23 mouse cellular contexts compared by ENCODE assay signal in genomic region chr9:14367850-14368249, GRCm38 (mm10). TPM values are rescaled to one million over a fixed set of nuclear protein-coding genes. Genes with fewer than 3 reads are reported as not detected.
DNase-seq lines count a peak whose midpoint lies in the region; ATAC-seq and TF ChIP-seq lines count a peak whose summit lies in the region.
"Had no signal": no experiment of that assay in that cellular context is flagged by ENCODE, and none has a peak within 500 bp of the region (broad histone marks: within the 10 kb centered on the region; RNA-seq: fewer than 3 reads in every experiment).

No protein-coding gene starts in this region.

- H3K4me2 ChIP-seq in liver, postnatal 0 days (ENCODE audit: low read depth, low read length) = no peak overlapping the region
- peak overlapping the region; percentile 20; the same call in 1 of the 2 replicates for H3K4me2 ChIP-seq in liver, embryonic 12.5 days
- H3K4me2 ChIP-seq: embryonic facial prominence, embryonic 12.5 days; forebrain, embryonic 13.5 days; hindbrain, embryonic 15.5 days; midbrain, embryonic 12.5 days; neural tube, embryonic 15.5 days had no signal

- DNase-seq in liver (peak; percentile 44), adipocyte (ENCODE audit: low spot score) (no peak)
- DNase-seq in liver, postnatal 0 days = no peak
- DNase-seq in layer of hippocampus, postnatal 25 days (ENCODE audit: extremely low spot score in 1 of 2, low spot score in 1 of 2) = no peak
- no peak for DNase-seq in urinary bladder, adult 2 months (ENCODE audit: low spot score)
- DNase-seq: adrenal gland, postnatal 14 days; cerebellum, adult 11 months; cerebellum, postnatal 25 days; gastrocnemius, postnatal 36 days; kidney, adult 11 months; layer of hippocampus, adult 9-11 months; thymus, adult 2 months had no signal

- H3K9me3 ChIP-seq in liver, postnatal 0 days (ENCODE audit: low read length) = peaks cover 6% of the 10 kb centered on the region; the same call in 1 of the 2 replicates
- peaks cover 8% of the 10 kb centered on the region for H3K9me3 ChIP-seq in liver, embryonic 12.5 days (replicated peaks)
- H3K9me3 ChIP-seq: embryonic facial prominence, embryonic 12.5 days; forebrain, embryonic 13.5 days; hindbrain, embryonic 15.5 days; limb, embryonic 10.5 days; neural tube, embryonic 15.5 days had no signal

- H3K9ac ChIP-seq in liver, postnatal 0 days (replicated peaks) = no peak overlapping the region
- H3K9ac ChIP-seq in liver, embryonic 12.5 days = peak overlapping the region; percentile 22; the same call in 1 of the 2 replicates
- H3K9ac ChIP-seq: embryonic facial prominence, embryonic 12.5 days; forebrain, embryonic 13.5 days; hindbrain, embryonic 15.5 days; midbrain, embryonic 12.5 days; neural tube, embryonic 15.5 days had no signal

- H3K4me1 ChIP-seq in liver, postnatal 0 days (ENCODE audit: insufficient read depth) = peaks cover 52% of the 10 kb centered on the region
- H3K4me1 ChIP-seq in liver, embryonic 12.5 days = peaks cover 98% of the 10 kb centered on the region
- H3K4me1 ChIP-seq: forebrain, embryonic 13.5 days; hindbrain, embryonic 15.5 days; limb, embryonic 10.5 days; midbrain, embryonic 12.5 days; neural tube, embryonic 15.5 days had no signal

- TF ChIP-seq CTCF in liver, postnatal 0 days (IDR thresholded peaks at IDR 0.05; ENCODE audit: low read depth) = no peak

- no peak for TF ChIP-seq EP300 in liver, postnatal 0 days (IDR thresholded peaks at IDR 0.05; ENCODE audit: low read depth)

- no peaks in the 10 kb centered on the region for H3K27me3 ChIP-seq in liver, postnatal 0 days (ENCODE audit: insufficient read depth, low read length)
- H3K27me3 ChIP-seq in liver, embryonic 12.5 days (replicated peaks) = no peaks in the 10 kb centered on the region
- H3K27me3 ChIP-seq: embryonic facial prominence, embryonic 12.5 days; forebrain, embryonic 13.5 days; hindbrain, embryonic 15.5 days; midbrain, embryonic 12.5 days; neural tube, embryonic 15.5 days; Patski had no signal

- H3K27ac ChIP-seq in liver, postnatal 0 days (ENCODE audit: low read depth) = no peak overlapping the region; the same call in 1 of the 2 replicates
- H3K27ac ChIP-seq in liver, embryonic 12.5 days = peak overlapping the region; percentile 97
- H3K27ac ChIP-seq: embryonic facial prominence, embryonic 12.5 days; forebrain, embryonic 13.5 days; hindbrain, embryonic 15.5 days; limb, embryonic 10.5 days; midbrain, embryonic 12.5 days; neural tube, embryonic 15.5 days had no signal

- H3K4me3 ChIP-seq in liver, postnatal 0 days (ENCODE audit: low read depth, low read length) = no peak overlapping the region
- H3K4me3 ChIP-seq in liver, embryonic 12.5 days = no peak overlapping the region
- H3K4me3 ChIP-seq: embryonic facial prominence, embryonic 12.5 days; forebrain, embryonic 13.5 days; hindbrain, embryonic 15.5 days; limb, embryonic 10.5 days; midbrain, embryonic 12.5 days; neural tube, embryonic 15.5 days had no signal

- no peak for ATAC-seq in liver, postnatal 0 days
- peak; percentile 51 for ATAC-seq in activated CD4-positive, CD25-positive, alpha-beta regulatory T cell, adult 4 months
- no peak for ATAC-seq in liver, embryonic 12.5 days
- peak; percentile 24 for ATAC-seq in megakaryocyte-erythroid progenitor cell, adult 5-6 weeks (replicated peaks; ENCODE audit: low FRiP score, low TSS enrichment, poor library complexity, severe bottlenecking)
- ATAC-seq: forebrain, embryonic 13.5 days; lung, postnatal 0 days; Patski had no signal

- H3K36me3 ChIP-seq in liver, postnatal 0 days (replicated peaks; ENCODE audit: insufficient read depth, low read length) = no peaks in the 10 kb centered on the region; the same call in none of the 2 replicates
- peaks cover 48% of the 10 kb centered on the region for H3K36me3 ChIP-seq in liver, embryonic 12.5 days
- H3K36me3 ChIP-seq: embryonic facial prominence, embryonic 12.5 days; limb, embryonic 10.5 days; midbrain, embryonic 12.5 days had no signal

- 77% methylated on average over 4 of the region's 4 CpGs for WGBS in liver, postnatal 0 days (ENCODE audit: insufficient replicate concordance)
- WGBS in liver, embryonic 12.5 days (ENCODE audit: insufficient replicate concordance) = 74% methylated on average over 4 of the region's 4 CpGs

RNA-seq across cellular contexts. Expression of gene Endod1, which starts 13.5 kb away (rescaled TPM):
- polyA plus RNA-seq in liver, postnatal 0 days (2015; fragmentation: Nextera tagmentation; extraction: Ambion mirVana) = 11.6 and 12.4 TPM in 2 replicates
- 10 to 100 TPM; 33.4 to 39.9 TPM for polyA plus RNA-seq in activated CD4-positive, CD25-positive, alpha-beta regulatory T cell, adult 4 months (2017; shearing (Covaris generic))
- 36.8 and 40.3 TPM in 2 replicates for polyA plus RNA-seq in liver, embryonic 12.5 days (2016; fragmentation: Nextera tagmentation; extraction: Ambion mirVana)
- 28.0 and 34.4 TPM in 2 replicates for total RNA-seq in megakaryocyte-erythroid progenitor cell, adult 5-6 weeks (2014; fragmentation: Nextera tagmentation)
- total RNA-seq in megakaryocyte-erythroid progenitor cell, adult 5-6 weeks (2017) = 22.9 and 31.4 TPM in 2 replicates
- total RNA-seq in layer of hippocampus, postnatal 25 days (2021) = 10 to 100 TPM; 62.7 to 74.4 TPM
- 40.2 and 44.1 TPM in 2 replicates for polyA plus RNA-seq in urinary bladder, adult 2 months (2012; rRNA removed)

Comparison
In these comparisons a context has a peak if more than half of its experiments do, and no peak if none do; other contexts are left out.
1. ATAC-seq: peak in activated CD4-positive, CD25-positive, alpha-beta regulatory T cell, adult 4 months (single experiment) and megakaryocyte-erythroid progenitor cell, adult 5-6 weeks (single experiment); none in liver, postnatal 0 days (single experiment) and liver, embryonic 12.5 days (single experiment).